Mouse (Mus musculus) adrenal gland, adult 10 weeks (tissue): ENCODE data around the gene Nckap5l. TPM values are rescaled to one million over a fixed set of nuclear protein-coding genes. Genes with fewer than 3 reads are reported as not detected.

ENCODE experiments used
- polyA plus RNA-seq: library from polyadenylated mRNA; stranded (reverse); fragments of 350-450 nt; fragmentation: Illumina TruSeq; extraction: RNeasy Lipid Tissue Mini Kit (QIAGEN cat#74804); gene quantifications from one replicate; pipeline ENCODE4 v1.2.3, GENCODE M21; 2014; ENCODE audit warnings: low read depth, low replicate concordance

Nckap5l gene
- polyA plus RNA-seq = 0.52 TPM

DNA sequence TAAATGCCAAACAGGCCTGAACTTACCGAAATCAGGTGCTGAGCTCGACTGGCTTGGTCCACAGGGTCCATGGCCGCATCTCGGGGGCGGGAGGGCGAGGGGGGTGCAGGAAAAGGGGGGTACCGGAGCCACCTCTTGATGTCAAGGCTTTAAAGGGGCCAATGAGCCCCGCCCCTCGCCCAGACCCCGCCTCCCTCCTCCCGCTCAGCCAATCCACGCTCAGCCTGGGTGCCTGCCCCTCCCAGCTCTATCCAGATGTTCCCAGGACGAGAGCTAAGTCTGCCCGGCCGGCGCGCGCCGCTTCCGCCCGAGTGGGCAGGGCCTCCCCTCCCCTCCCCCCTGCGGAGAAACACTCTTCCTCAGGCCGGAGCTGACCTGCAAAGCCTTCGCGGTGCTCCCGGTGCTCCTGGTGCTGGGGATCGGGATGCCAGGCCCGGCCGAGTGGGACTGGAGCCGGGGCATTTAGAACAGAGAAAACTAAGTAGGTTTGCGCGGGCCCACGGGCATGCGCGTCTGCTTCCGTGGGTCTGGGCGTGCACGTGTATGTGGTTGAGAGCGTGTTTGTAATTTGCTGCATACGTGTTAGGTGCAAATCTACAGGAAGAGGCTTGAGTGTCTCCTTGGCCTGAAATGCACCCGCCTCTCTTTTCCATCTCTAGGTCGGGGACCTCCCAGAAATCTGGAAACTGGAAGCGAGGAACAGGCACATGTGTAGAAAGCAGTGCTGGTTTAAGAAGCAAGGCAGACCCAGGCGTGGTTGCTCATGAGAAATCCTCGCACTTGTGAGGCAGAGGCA, at the start of gene Nckap5l:
Gene Nckap5l (minus strand): TSS at position 143 of the 796 bp plus-strand sequence.

DNA sequence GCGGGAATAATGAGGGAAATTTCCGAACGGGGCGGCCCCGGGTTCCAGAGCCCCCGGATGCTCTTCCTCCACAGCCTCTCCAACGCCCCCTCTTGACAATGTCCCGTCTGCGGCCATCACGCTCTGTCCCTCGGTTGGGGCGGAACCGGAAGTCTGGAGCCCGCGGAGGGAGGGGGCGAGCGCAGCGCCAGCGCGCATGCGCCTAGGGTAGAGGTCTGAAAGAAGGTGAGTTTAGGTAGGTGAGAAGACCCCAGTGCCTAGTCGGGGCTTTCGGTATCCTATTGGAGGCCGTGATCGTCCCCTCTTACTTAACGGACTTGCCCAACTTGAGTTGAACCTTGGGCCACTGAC, 17.0 kb upstream of the Nckap5l start, which contains the start of gene Bcdin3d:
Gene Bcdin3d (minus strand): TSS at position 155 of the 351 bp plus-strand sequence.

DNA sequence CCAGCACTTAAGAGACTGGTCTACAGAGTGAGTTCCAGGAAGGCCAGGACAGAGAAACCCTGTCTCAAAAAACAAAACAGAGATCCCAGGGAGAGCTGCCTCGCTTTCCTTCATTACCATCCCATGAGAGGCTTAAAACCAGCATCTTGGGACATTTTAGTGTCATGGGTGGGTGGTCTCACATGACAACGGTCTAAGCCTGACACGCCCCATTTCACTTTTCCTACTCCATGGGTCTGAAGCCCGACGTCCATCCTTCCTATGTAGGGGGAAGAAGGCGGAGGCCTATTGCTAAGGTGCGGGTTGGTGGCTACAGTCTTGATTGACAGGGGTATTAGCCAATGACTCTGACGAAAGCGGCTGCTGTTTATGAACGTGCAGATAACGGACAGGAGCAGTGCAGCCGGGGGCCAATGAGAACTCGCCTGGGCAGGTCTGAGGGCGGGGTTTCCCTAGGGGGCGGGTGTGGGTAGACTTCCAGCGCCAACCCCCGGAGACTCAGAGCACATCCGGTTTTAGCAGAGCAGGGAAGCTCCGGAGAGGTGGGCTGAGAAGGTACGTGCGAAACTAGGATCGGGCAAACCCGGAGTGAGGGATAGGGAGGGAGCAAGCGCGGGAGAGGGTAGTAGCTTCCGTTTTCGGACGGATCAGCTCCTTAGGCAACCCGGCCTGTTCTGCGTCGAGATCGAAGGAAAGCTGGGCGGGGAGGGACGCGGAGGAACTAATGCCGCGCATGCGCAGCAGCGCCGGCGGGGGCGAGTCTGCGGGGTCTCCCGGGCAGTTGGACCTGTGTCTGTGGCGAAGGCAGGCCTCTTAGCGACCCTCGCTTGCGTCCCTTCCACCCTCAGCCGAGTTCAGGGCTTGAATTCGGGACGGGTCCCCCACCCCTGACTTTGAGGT, 64.8 kb downstream of the Nckap5l start, which contains the start of gene Tmbim6:
Gene Tmbim6 (plus strand): TSS at position 397 of the 900 bp plus-strand sequence.

Other genes with a start within 250 kb of the Nckap5l start
- gene Kcnh3, start 232.9 kb downstream of the Nckap5l start, polyA plus RNA-seq = not detected
- 1.9 TPM for gene Mcrs1, start 205.8 kb downstream of the Nckap5l start, polyA plus RNA-seq
- gene Prpf40b, start 162.7 kb downstream of the Nckap5l start, polyA plus RNA-seq = 5.6 TPM
- gene Fam186b, start 161.9 kb downstream of the Nckap5l start, polyA plus RNA-seq = 0.41 TPM
- gene Fmnl3, start 87.3 kb downstream of the Nckap5l start, polyA plus RNA-seq = 3.0 TPM
- gene Tmbim6, start 64.9 kb downstream of the Nckap5l start, polyA plus RNA-seq = 303 TPM
- gene Bcdin3d, start 17.0 kb upstream of the Nckap5l start, polyA plus RNA-seq = 0.99 TPM
- 2.4 TPM for gene Faim2, start 70.4 kb upstream of the Nckap5l start, polyA plus RNA-seq
- gene Aqp2, start 121.3 kb upstream of the Nckap5l start, polyA plus RNA-seq = not detected
- gene Aqp5, start 133.0 kb upstream of the Nckap5l start, polyA plus RNA-seq = not detected
- gene Aqp6, start 143.7 kb upstream of the Nckap5l start, polyA plus RNA-seq = not detected
- 6.4 TPM for gene Racgap1, start 193.9 kb upstream of the Nckap5l start, polyA plus RNA-seq
- gene Asic1, start 212.6 kb upstream of the Nckap5l start, polyA plus RNA-seq = 0.29 TPM
- 10.0 TPM for gene Smarcd1, start 244.4 kb upstream of the Nckap5l start, polyA plus RNA-seq
- not detected for gene Gm17349, start 247.7 kb upstream of the Nckap5l start, polyA plus RNA-seq